Mouse (Mus musculus) hindbrain, postnatal 0 days (tissue): ENCODE data around the gene Prdm16. TPM values are rescaled to one million over a fixed set of nuclear protein-coding genes. Genes with fewer than 3 reads are reported as not detected.

Experiments used
- ATAC-seq: fragments of 200-750 bp; cut with Nextera tagmentation; 2 replicates; pipeline ENCODE4 v1.8.0; 2017; ENCODE audit warnings: mild to moderate bottlenecking, moderate TSS enrichment, moderate library complexity
- DNase-seq: peaks from one replicate; pipeline ENCODE4 v3.0.0-alpha.2; 2015; ENCODE audit warnings: low spot score
- H3K27ac ChIP-seq: fragments of 300-500 bp; sonication (generic); 2 replicates; pipeline ENCODE4 v1.5.1; 2014; ENCODE audit warnings: mild to moderate bottlenecking
- H3K27me3 ChIP-seq: fragments of 300-500 bp; sonication (generic); 2 replicates; pipeline ENCODE4 v1.6.1; 2014; ENCODE audit warnings: low read length, mixed read lengths; ENCODE audit not compliant: insufficient read depth
- H3K36me3 ChIP-seq: fragments of 300-500 bp; sonication (generic); 2 replicates; pipeline ENCODE4 v1.6.1; 2014; ENCODE audit warnings: low read length, mixed read lengths; ENCODE audit not compliant: insufficient read depth
- H3K4me1 ChIP-seq: fragments of 300-500 bp; sonication (generic); 2 replicates; pipeline ENCODE4 v1.6.1; 2014; ENCODE audit warnings: antibody characterized with exemption, low read length, mixed read lengths; ENCODE audit not compliant: insufficient read depth
- H3K4me2 ChIP-seq: fragments of 300-500 bp; sonication (generic); 2 replicates; pipeline ENCODE4 v1.6.1; 2014; ENCODE audit warnings: low read depth, mild to moderate bottlenecking, low read length, moderate library complexity, mixed read lengths
- H3K4me3 ChIP-seq: fragments of 300-500 bp; sonication (generic); 2 replicates; pipeline ENCODE4 v1.5.1; 2014; ENCODE audit warnings: low read length
- H3K9ac ChIP-seq: fragments of 300-500 bp; sonication (generic); replicated peaks from 2 replicates; pipeline ENCODE4 v1.6.1; 2014; ENCODE audit warnings: mild to moderate bottlenecking, low read length, moderate library complexity, mixed read lengths
- H3K9me3 ChIP-seq: fragments of 300-500 bp; sonication (generic); 2 replicates; pipeline ENCODE4 v1.6.1; 2016; ENCODE audit warnings: low read length, mixed read lengths
- CTCF ChIP-seq: IDR thresholded peaks from 2 replicates; pipeline ENCODE4 v1.5.1; 2016; ENCODE audit warnings: antibody characterized with exemption, control low read depth, low read depth
- WGBS: fragments of 180-500 bp; shearing (Covaris S2); extraction: QIAGEN DNeasy Blood & Tissue Kit; methylation state at CpG from one replicate; pipeline ENCODE4 v1.1.7; 2014; 5-methylcytosine and 5-hydroxymethylcytosine counted together
- polyA plus RNA-seq: library from polyadenylated mRNA; unstranded; fragments of >200 nt; fragmentation: Nextera tagmentation; extraction: Ambion mirVana; gene quantifications from 2 replicates; pipeline ENCODE4 v1.2.1, GENCODE M21; 2015
- total RNA-seq: library from RNA; depleted of rRNA; stranded (reverse); fragments of >200 nt; gene quantifications from 2 replicates; pipeline ENCODE4 v1.2.3, GENCODE M21; 2014

Prdm16 gene
- total and polyA plus RNA-seq, 2 experiments from 2014 or later = 5.3 to 10.5 TPM

- Histone ChIP-seq H3K4me3 (no peak overlapping the region), H3K36me3 (no peaks in the 10 kb centered on the region), H3K4me1 (no peaks in the 10 kb centered on the region), H3K9me3 (no peaks in the 10 kb centered on the region), H3K9ac (no peak overlapping the region), H3K27me3 (peaks cover 7% of the 10 kb centered on the region; the same call in 1 of the 2 replicates), H3K27ac (no peak overlapping the region), H3K4me2 (no peak overlapping the region)
- 70% methylated on average over 9 of the region's 9 CpGs for WGBS
- ATAC-seq = no peak
- no peak for DNase-seq
- no peak for TF ChIP-seq CTCF
These were observed 191.0 kb downstream of the Prdm16 start for GRCm38 (mm10) chr4:154445721-154446120.

- Histone ChIP-seq H3K27ac (no peak overlapping the region), H3K4me3 (no peak overlapping the region), H3K9me3 (no peaks in the 10 kb centered on the region), H3K4me2 (no peak overlapping the region), H3K4me1 (no peaks in the 10 kb centered on the region), H3K36me3 (no peaks in the 10 kb centered on the region), H3K27me3 (0 out of 2 replicates have a peak, but pooled peaks cover 10% of the 10 kb centered on the region), H3K9ac (no peak overlapping the region)
- ATAC-seq (0 out of 2 replicates have a peak, but pooled peaks have one; percentile 36), DNase-seq (no peak)
- WGBS = 57% methylated on average over 9 of the region's 9 CpGs
- TF ChIP-seq CTCF = no peak
These were observed 193.9 kb downstream of the Prdm16 start for GRCm38 (mm10) chr4:154442645-154443304.

GRCm38 (mm10) chr4:154439455-154440052, 197.1 kb downstream of the Prdm16 start:
- no peak; the same call in 1 of the 2 replicates for ATAC-seq
- H3K4me1 ChIP-seq = no peaks in the 10 kb centered on the region
- peak; percentile 34 for TF ChIP-seq CTCF
- H3K36me3 ChIP-seq = no peaks in the 10 kb centered on the region
- H3K4me3 ChIP-seq = no peak overlapping the region
- H3K9me3 ChIP-seq = no peaks in the 10 kb centered on the region
- DNase-seq = no peak
- 0 out of 2 replicates have a peak, but pooled peaks cover 3% of the 10 kb centered on the region for H3K27me3 ChIP-seq
- H3K4me2 ChIP-seq = no peak overlapping the region
- no peak overlapping the region for H3K27ac ChIP-seq
- 70% methylated on average over 14 of the region's 14 CpGs for WGBS
- H3K9ac ChIP-seq = no peak overlapping the region

GRCm38 (mm10) chr4:154438610-154439009, 198.1 kb downstream of the Prdm16 start:
- Histone ChIP-seq H3K27me3 (0 out of 2 replicates have a peak, but pooled peaks cover 3% of the 10 kb centered on the region), H3K9ac (no peak overlapping the region), H3K36me3 (no peaks in the 10 kb centered on the region), H3K4me3 (no peak overlapping the region), H3K4me2 (no peak overlapping the region), H3K27ac (no peak overlapping the region), H3K9me3 (no peaks in the 10 kb centered on the region), H3K4me1 (no peaks in the 10 kb centered on the region)
- DNase-seq (no peak), ATAC-seq (no peak)
- WGBS = 56% methylated on average over 15 of the region's 15 CpGs
- TF ChIP-seq CTCF = no peak

- WGBS = 68% methylated on average over 2 of the region's 2 CpGs
- no peaks in the 10 kb centered on the region for H3K4me1 ChIP-seq
- H3K36me3 ChIP-seq = no peaks in the 10 kb centered on the region
- no peak overlapping the region for H3K9ac ChIP-seq
- no peaks in the 10 kb centered on the region for H3K27me3 ChIP-seq
- ATAC-seq (no peak), DNase-seq (no peak)
- H3K4me3 ChIP-seq = no peak overlapping the region
- no peaks in the 10 kb centered on the region for H3K9me3 ChIP-seq
- H3K27ac ChIP-seq = no peak overlapping the region
- TF ChIP-seq CTCF = no peak
- H3K4me2 ChIP-seq = no peak overlapping the region
These were observed 206.9 kb downstream of the Prdm16 start for GRCm38 (mm10) chr4:154429770-154430169.

GRCm38 (mm10) chr4:154426901-154427300, 209.8 kb downstream of the Prdm16 start:
- Histone ChIP-seq H3K27me3 (0 out of 2 replicates have a peak, but pooled peaks cover 4% of the 10 kb centered on the region), H3K36me3 (no peaks in the 10 kb centered on the region), H3K27ac (no peak overlapping the region), H3K4me1 (0 out of 2 replicates have a peak, but pooled peaks cover 4% of the 10 kb centered on the region), H3K4me2 (no peak overlapping the region), H3K9me3 (no peaks in the 10 kb centered on the region), H3K4me3 (no peak overlapping the region), H3K9ac (no peak overlapping the region)
- TF ChIP-seq CTCF = no peak
- WGBS = 86% methylated on average over 7 of the region's 7 CpGs
- ATAC-seq = no peak
- no peak for DNase-seq

GRCm38 (mm10) chr4:154425284-154425683, 211.4 kb downstream of the Prdm16 start:
- Histone ChIP-seq H3K36me3 (no peaks in the 10 kb centered on the region), H3K9ac (no peak overlapping the region), H3K4me2 (no peak overlapping the region), H3K4me3 (no peak overlapping the region), H3K4me1 (0 out of 2 replicates have a peak, but pooled peaks cover 4% of the 10 kb centered on the region), H3K27me3 (0 out of 2 replicates have a peak, but pooled peaks cover 4% of the 10 kb centered on the region), H3K9me3 (no peaks in the 10 kb centered on the region), H3K27ac (no peak overlapping the region)
- no peak for TF ChIP-seq CTCF
- no peak for DNase-seq
- ATAC-seq = no peak
- 49% methylated on average over 17 of the region's 17 CpGs for WGBS
